Mouse (Mus musculus) monocyte, adult 2 months (primary cell): ENCODE measurements around the gene Prtg.

Experiments
- DNase-seq, 2 experiments: peaks; one replicate each; pipeline ENCODE4 v3.0.0; 2022; ENCODE audit warnings: low spot score in 2 of 2, low read depth in 1 of 2

Gene Prtg

GRCm38 (mm10) chr9:72861235-72861634 lies 54.6 kb downstream of the Prtg start:
- DNase-seq: no peak

DNA sequence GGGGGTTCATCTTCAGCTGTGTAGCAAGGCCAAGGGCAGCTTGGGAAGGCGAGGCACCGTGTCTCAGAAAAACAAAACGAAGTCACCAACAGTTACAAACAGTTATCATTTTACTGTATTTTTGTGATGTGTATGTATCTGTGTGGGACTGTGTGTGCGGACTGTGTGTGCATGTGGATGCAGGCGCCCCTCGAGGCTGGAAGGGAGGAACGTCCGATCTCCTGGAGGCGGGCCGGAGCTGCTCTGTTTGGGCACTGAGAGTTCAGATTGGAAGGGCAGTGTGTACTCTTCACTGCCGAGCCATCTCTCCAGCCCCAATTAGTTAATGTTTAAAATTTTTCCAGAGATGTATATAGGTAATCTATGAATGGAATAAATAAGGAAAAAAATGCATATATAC lies 55.5 kb downstream of the Prtg start:
- no peak for DNase-seq

DNA sequence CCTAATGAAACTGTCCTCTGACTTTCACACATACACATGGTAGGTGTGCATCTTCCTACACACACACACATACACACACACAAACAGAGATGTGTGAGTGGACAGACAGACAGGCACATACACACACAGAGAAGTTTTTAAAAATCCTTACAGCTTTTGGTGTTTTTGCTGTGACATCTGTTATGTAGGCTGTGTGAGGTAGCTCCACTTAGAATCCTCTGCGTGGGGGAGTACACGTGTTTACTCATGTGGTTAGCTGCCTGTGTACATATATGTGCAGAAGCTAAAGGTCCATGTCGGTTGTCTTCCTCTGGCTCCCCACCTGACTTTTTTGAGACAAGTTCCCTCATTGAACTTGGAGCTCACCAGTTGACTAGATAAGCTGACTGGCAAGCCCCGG lies 56.3 kb downstream of the Prtg start:
- DNase-seq: no peak

DNA sequence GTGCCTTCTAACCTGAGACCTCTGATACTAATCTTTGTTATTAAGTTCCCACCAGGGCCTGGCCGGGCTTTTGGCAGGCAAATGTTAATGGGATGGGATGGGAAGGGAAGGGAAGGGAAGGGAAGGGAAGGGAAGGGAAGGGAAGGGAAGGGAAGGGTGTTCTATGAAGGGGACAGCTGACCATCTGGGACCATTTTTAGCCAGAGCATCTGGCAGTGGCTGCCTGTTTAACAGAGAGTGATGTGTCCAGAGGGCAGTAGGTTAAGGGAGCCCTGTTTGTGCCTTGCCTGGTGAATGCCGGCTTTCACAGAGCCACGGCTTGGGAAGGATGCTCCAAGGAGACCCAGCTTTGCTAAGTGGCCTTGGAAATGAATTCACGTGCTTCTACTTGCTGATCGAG lies 57.1 kb downstream of the Prtg start:
- DNase-seq: no peak

DNA sequence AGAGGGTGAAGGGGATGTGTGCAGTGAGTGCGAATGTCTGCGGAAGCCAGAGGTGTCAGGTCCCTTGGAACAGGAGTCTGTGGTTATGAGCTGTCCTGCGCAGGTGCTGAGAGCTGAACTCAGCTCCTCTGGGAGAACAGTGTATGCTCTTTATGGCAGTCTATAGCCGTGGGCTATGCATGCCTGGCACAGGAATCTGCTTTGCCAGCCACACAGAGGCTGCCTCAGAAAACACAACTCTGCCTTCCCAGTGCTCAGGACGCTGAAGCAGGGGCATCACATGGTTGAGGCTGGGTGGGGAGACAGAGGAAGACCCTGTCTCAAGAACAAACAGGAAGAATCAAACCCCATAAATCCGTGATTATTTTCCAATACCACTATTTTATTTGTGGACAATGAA lies 60.8 kb downstream of the Prtg start:
- no peak for DNase-seq

DNA sequence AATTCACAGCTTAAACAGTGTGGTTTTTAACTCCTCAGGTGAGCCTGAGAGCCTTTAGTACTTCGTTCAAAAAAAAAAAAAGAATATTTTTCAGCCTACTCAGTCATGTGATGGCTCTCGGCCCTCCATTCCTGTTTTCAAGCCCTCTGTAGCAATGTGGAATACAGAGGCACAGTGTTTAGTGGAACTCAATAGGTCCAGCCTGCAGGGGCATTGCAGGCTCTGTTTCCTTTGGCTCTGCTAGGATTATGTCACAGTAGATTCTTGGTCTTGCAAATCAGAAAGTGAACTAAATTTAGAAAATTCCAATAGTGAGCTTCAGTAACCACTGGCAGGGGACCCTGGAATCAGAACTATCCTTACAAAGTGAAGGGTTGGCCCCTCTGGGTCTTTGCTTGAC lies 62.1 kb downstream of the Prtg start:
- no peak for DNase-seq

- no peak for DNase-seq
Observed at GRCm38 (mm10) chr9:72871506-72872297, 65.0 kb downstream of the Prtg start.

- no peak for DNase-seq
Observed at GRCm38 (mm10) chr9:72872298-72873130, 65.8 kb downstream of the Prtg start.

- no peak for DNase-seq
Observed at GRCm38 (mm10) chr9:72875878-72876277, 69.2 kb downstream of the Prtg start.

GRCm38 (mm10) chr9:72877905-72878304 lies 71.2 kb downstream of the Prtg start:
- DNase-seq: no peak

DNA sequence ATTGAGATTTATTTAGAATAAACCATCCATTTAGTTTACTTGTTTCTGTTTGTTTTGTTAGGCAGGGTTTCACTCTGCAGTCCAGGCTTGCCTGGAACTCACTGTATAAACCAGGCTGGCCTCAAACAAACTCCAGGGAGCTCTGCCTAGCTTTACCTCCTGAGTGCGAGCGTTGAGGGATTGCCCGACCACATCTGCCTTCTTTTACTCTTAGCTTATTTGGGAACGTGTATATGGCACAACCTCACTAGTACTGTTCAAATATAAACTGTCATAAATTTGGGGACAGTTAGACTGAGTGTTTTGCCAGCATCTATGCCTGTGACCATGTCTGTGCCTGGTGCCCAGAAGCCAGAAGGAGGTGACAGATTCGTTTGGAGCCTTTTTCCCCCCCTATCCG lies 72.0 kb downstream of the Prtg start:
- DNase-seq: no peak

- DNase-seq: no peak
Observed at GRCm38 (mm10) chr9:72879601-72880000, 72.9 kb downstream of the Prtg start.

GRCm38 (mm10) chr9:72880225-72880960 lies 73.7 kb downstream of the Prtg start:
- DNase-seq: no peak

GRCm38 (mm10) chr9:72881026-72881768 lies 74.5 kb downstream of the Prtg start:
- DNase-seq: no peak

- DNase-seq: no peak
Observed at GRCm38 (mm10) chr9:72883940-72884339, 77.3 kb downstream of the Prtg start.

DNA sequence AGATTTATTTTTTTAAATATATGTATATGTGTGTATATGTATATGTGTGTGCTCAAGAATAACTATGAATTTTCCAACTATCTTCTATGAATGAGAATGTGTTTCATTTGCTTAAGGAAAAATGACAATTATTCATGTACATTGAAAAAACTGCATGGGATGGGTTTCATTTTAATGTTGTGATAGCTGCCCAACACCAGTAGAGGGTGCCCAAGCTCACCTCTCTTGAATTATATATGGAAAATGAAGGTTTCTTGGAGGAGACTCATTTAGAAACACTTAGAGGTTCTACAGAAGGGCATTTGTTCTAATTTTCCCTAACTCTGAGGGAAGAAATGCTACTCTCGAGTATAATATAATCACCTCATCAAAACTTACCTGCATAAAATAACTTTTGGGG lies 83.1 kb downstream of the Prtg start:
- DNase-seq: no peak

- DNase-seq: no peak
Observed at GRCm38 (mm10) chr9:72890499-72891085, 83.9 kb downstream of the Prtg start.

- DNase-seq: no peak
Observed at GRCm38 (mm10) chr9:72892761-72893160, 86.1 kb downstream of the Prtg start.

DNA sequence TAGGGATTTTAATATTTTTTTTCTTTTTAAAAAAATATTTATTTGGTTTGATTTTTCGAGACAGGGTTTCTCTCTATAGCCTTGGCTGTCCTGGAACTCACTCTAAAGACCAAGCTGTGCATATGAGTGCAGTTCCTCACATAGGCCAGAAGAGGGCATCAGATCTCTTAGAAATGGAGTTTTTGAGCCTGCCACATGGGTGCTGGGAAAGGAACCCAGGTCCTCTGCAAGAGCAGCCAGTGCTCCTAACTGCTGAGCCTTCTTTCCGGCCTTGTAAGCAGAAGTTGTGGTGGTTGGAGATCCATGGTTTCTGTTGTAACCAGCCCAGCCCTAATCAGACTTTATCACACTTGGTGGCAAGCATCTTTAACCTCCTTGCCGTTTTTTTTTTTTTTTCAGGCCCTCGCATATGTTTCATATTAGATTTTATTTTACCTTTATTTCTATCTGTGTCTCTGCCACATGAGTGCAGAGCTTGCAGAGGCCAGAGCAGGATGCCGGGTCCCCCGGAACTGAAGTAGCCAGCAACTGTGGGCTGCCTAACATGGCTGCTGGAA lies 88.2 kb downstream of the Prtg start:
- DNase-seq: no peak

DNA sequence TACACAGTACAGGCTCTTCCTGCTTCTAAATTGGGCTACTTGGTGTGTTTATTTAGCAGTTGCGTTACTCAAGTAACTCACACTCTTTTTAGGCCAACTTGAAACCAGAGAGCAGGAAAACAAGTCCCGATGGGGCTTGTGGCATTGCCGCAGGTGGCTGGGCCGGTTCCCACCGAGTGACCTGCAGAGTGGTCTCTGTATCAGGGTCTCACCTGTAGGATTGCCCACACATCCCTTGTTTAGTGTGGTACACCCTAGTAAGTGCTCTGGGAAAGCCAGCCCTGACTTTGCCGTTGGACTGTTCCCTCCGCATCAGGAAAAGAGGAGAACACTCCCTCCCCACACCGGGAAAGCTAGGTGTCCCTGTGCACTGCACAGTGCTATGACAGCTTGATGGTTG lies 95.4 kb downstream of the Prtg start:
- DNase-seq: no peak
